Mouse (Mus musculus) ES-E14 (cell line): ENCODE measurements around the gene Rdm1.

Experiments
- CHD2 ChIP-seq: IDR thresholded peaks from 2 replicates; pipeline ENCODE4 v1.6.1; 2014; ENCODE audit warnings: mild to moderate bottlenecking, low read depth, low read length, inconsistent platforms
- MAFK ChIP-seq: IDR thresholded peaks from 2 replicates; pipeline ENCODE4 v1.6.1; 2014; ENCODE audit warnings: mild to moderate bottlenecking, low read depth, low read length, inconsistent platforms; ENCODE audit not compliant: insufficient read depth
- ZNF384 ChIP-seq: IDR thresholded peaks from 2 replicates; pipeline ENCODE4 v1.6.1; 2012; ENCODE audit warnings: low read depth, low read length, inconsistent platforms

DNA sequence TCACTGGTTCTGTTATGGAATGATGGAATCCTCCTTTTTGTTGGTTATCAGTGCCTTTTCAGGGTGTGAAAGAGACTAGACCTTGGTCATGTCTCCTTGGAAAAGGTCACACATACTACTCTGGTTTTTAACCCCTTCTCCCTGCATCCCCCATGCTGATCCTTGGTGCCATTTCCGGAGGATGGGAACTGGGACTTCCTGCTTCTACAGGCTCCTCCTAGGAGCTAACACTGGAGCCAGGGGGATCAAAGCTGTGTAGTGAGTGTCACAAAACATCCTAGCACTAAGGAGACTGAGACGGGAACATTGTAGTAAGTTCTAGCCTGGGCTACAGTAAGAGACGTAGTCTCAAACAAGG is 30.5 kb downstream of the Rdm1 start:
- TF ChIP-seq CHD2, result no peak
- no peak for TF ChIP-seq ZNF384
- no peak for TF ChIP-seq MAFK
